Mouse (Mus musculus): ENCODE data around the gene Twist2. TPM values are rescaled to one million over a fixed set of nuclear protein-coding genes. Genes with fewer than 3 reads are reported as not detected.

The Twist2 gene
- polyA plus RNA-seq (2014; fragmentation: Nextera tagmentation; extraction: Ambion mirVana) = 7.8 and 9.8 TPM in 2 replicates

- H3K4me1 ChIP-seq (ENCODE audit: control insufficient read depth, insufficient read depth, low read length) = peaks cover 17% of the 10 kb centered on the region
- peaks cover 45% of the 10 kb centered on the region for H3K27me3 ChIP-seq (ENCODE audit: control insufficient read depth, insufficient read depth, low read length)
- peak within 1 kb of the TSS; percentile 81 for H3K4me2 ChIP-seq
- no peaks in the 10 kb centered on the region for H3K9me3 ChIP-seq (ENCODE audit: control insufficient read depth, low read length)
- no peaks in the 10 kb centered on the region for H3K36me3 ChIP-seq (ENCODE audit: control insufficient read depth, insufficient read depth, low read length)
- DNase-seq (ENCODE audit: low spot score, missing footprints) = peak; percentile 93
- H3K4me3 ChIP-seq (ENCODE audit: low read depth, low read length) = peak within 1 kb of the TSS; percentile 44
- no peak within 1 kb of the TSS for H3K27ac ChIP-seq (ENCODE audit: low read depth, low read length)
- under 1% methylated on average over 75 of the region's 77 CpGs for WGBS
- H3K9ac ChIP-seq (ENCODE audit: low read length) = no peak within 1 kb of the TSS
- no peak for ATAC-seq (ENCODE audit: low FRiP score)
Measured at GRCm38 (mm10) chr1:91800967-91801843, at the start of gene Twist2. Twist2 (plus strand) TSS chr1:91801461.

- Histone ChIP-seq H3K4me3 (ENCODE audit: low read depth, low read length) (no peak overlapping the region), H3K27ac (ENCODE audit: low read depth, low read length) (no peak overlapping the region), H3K36me3 (ENCODE audit: control insufficient read depth, insufficient read depth, low read length) (no peaks in the 10 kb centered on the region), H3K9ac (ENCODE audit: low read length) (no peak overlapping the region), H3K4me2 (no peak overlapping the region), H3K27me3 (ENCODE audit: control insufficient read depth, insufficient read depth, low read length) (peaks cover 7% of the 10 kb centered on the region; the same call in 1 of the 2 replicates), H3K4me1 (ENCODE audit: control insufficient read depth, insufficient read depth, low read length) (peaks cover 2% of the 10 kb centered on the region), H3K9me3 (ENCODE audit: control insufficient read depth, low read length) (no peaks in the 10 kb centered on the region)
- WGBS = 88% methylated on average over 9 of the region's 9 CpGs
- DNase-seq (ENCODE audit: low spot score, missing footprints) = no peak
- ATAC-seq (ENCODE audit: low FRiP score) = no peak
Measured at GRCm38 (mm10) chr1:91752931-91753330, 48.3 kb upstream of the Twist2 start.

GRCm38 (mm10) chr1:91755102-91755501 lies 46.2 kb upstream of the Twist2 start:
- DNase-seq (ENCODE audit: low spot score, missing footprints) (peak; percentile 97), ATAC-seq (ENCODE audit: low FRiP score) (peak; percentile 75)
- WGBS = under 1% methylated on average over 9 of the region's 9 CpGs
- Histone ChIP-seq H3K9me3 (ENCODE audit: control insufficient read depth, low read length) (no peaks in the 10 kb centered on the region), H3K27me3 (ENCODE audit: control insufficient read depth, insufficient read depth, low read length) (no peaks in the 10 kb centered on the region; the same call in 1 of the 2 replicates), H3K4me2 (peak overlapping the region; percentile 37), H3K9ac (ENCODE audit: low read length) (peak overlapping the region; percentile 46; the same call in 1 of the 2 replicates), H3K4me1 (ENCODE audit: control insufficient read depth, insufficient read depth, low read length) (peaks cover 19% of the 10 kb centered on the region), H3K4me3 (ENCODE audit: low read depth, low read length) (no peak overlapping the region), H3K36me3 (ENCODE audit: control insufficient read depth, insufficient read depth, low read length) (no peaks in the 10 kb centered on the region), H3K27ac (ENCODE audit: low read depth, low read length) (no peak overlapping the region)

GRCm38 (mm10) chr1:91757292-91757691 lies 44.0 kb upstream of the Twist2 start:
- Histone ChIP-seq H3K4me2 (no peak overlapping the region), H3K9me3 (ENCODE audit: control insufficient read depth, low read length) (no peaks in the 10 kb centered on the region), H3K27ac (ENCODE audit: low read depth, low read length) (no peak overlapping the region), H3K36me3 (ENCODE audit: control insufficient read depth, insufficient read depth, low read length) (no peaks in the 10 kb centered on the region), H3K9ac (ENCODE audit: low read length) (no peak overlapping the region; the same call in 1 of the 2 replicates), H3K4me1 (ENCODE audit: control insufficient read depth, insufficient read depth, low read length) (peaks cover 25% of the 10 kb centered on the region), H3K27me3 (ENCODE audit: control insufficient read depth, insufficient read depth, low read length) (no peaks in the 10 kb centered on the region; the same call in 1 of the 2 replicates), H3K4me3 (ENCODE audit: low read depth, low read length) (no peak overlapping the region)
- DNase-seq (ENCODE audit: low spot score, missing footprints) (peak; percentile 83), ATAC-seq (ENCODE audit: low FRiP score) (no peak)
- 64% methylated on average over 16 of the region's 16 CpGs for WGBS

GRCm38 (mm10) chr1:91758143-91758542 lies 43.1 kb upstream of the Twist2 start:
- Histone ChIP-seq H3K4me1 (ENCODE audit: control insufficient read depth, insufficient read depth, low read length) (peaks cover 25% of the 10 kb centered on the region), H3K36me3 (ENCODE audit: control insufficient read depth, insufficient read depth, low read length) (no peaks in the 10 kb centered on the region), H3K9me3 (ENCODE audit: control insufficient read depth, low read length) (no peaks in the 10 kb centered on the region), H3K4me3 (ENCODE audit: low read depth, low read length) (no peak overlapping the region), H3K4me2 (no peak overlapping the region), H3K9ac (ENCODE audit: low read length) (no peak overlapping the region), H3K27ac (ENCODE audit: low read depth, low read length) (no peak overlapping the region), H3K27me3 (ENCODE audit: control insufficient read depth, insufficient read depth, low read length) (no peaks in the 10 kb centered on the region; the same call in 1 of the 2 replicates)
- ATAC-seq (ENCODE audit: low FRiP score) (no peak), DNase-seq (ENCODE audit: low spot score, missing footprints) (peak; percentile 83)
- WGBS = 35% methylated on average over 2 of the region's 2 CpGs

GRCm38 (mm10) chr1:91758600-91759515 lies 42.4 kb upstream of the Twist2 start:
- Histone ChIP-seq H3K27me3 (ENCODE audit: control insufficient read depth, insufficient read depth, low read length) (no peaks in the 10 kb centered on the region; the same call in 1 of the 2 replicates), H3K27ac (ENCODE audit: low read depth, low read length) (no peak overlapping the region), H3K9ac (ENCODE audit: low read length) (peak overlapping the region; percentile 24; the same call in 1 of the 2 replicates), H3K4me1 (ENCODE audit: control insufficient read depth, insufficient read depth, low read length) (peaks cover 25% of the 10 kb centered on the region), H3K9me3 (ENCODE audit: control insufficient read depth, low read length) (no peaks in the 10 kb centered on the region), H3K4me2 (no peak overlapping the region), H3K36me3 (ENCODE audit: control insufficient read depth, insufficient read depth, low read length) (no peaks in the 10 kb centered on the region), H3K4me3 (ENCODE audit: low read depth, low read length) (no peak overlapping the region)
- 30% methylated on average over 12 of the region's 12 CpGs for WGBS
- DNase-seq (ENCODE audit: low spot score, missing footprints) = peak; percentile 92
- peak; percentile 57; the same call in 1 of the 2 replicates for ATAC-seq (ENCODE audit: low FRiP score)

GRCm38 (mm10) chr1:91760140-91760986 lies 40.9 kb upstream of the Twist2 start:
- H3K36me3 ChIP-seq (ENCODE audit: control insufficient read depth, insufficient read depth, low read length) = no peaks in the 10 kb centered on the region
- peak; percentile 56 for ATAC-seq (ENCODE audit: low FRiP score)
- H3K27ac ChIP-seq (ENCODE audit: low read depth, low read length) = peak overlapping the region; percentile 25; the same call in 1 of the 2 replicates
- H3K4me1 ChIP-seq (ENCODE audit: control insufficient read depth, insufficient read depth, low read length) = peaks cover 25% of the 10 kb centered on the region
- H3K9me3 ChIP-seq (ENCODE audit: control insufficient read depth, low read length) = no peaks in the 10 kb centered on the region
- no peak overlapping the region; the same call in 1 of the 2 replicates for H3K9ac ChIP-seq (ENCODE audit: low read length)
- no peak overlapping the region for H3K4me3 ChIP-seq (ENCODE audit: low read depth, low read length)
- whole genome bisulfite sequencing = 41% methylated on average over 14 of the region's 14 CpGs
- H3K4me2 ChIP-seq = no peak overlapping the region
- peak; percentile 96 for DNase-seq (ENCODE audit: low spot score, missing footprints)
- H3K27me3 ChIP-seq (ENCODE audit: control insufficient read depth, insufficient read depth, low read length) = no peaks in the 10 kb centered on the region; the same call in 1 of the 2 replicates

GRCm38 (mm10) chr1:91762528-91763091 lies 38.7 kb upstream of the Twist2 start:
- Histone ChIP-seq H3K27me3 (ENCODE audit: control insufficient read depth, insufficient read depth, low read length) (no peaks in the 10 kb centered on the region; the same call in 1 of the 2 replicates), H3K36me3 (ENCODE audit: control insufficient read depth, insufficient read depth, low read length) (no peaks in the 10 kb centered on the region), H3K4me1 (ENCODE audit: control insufficient read depth, insufficient read depth, low read length) (peaks cover 23% of the 10 kb centered on the region), H3K9ac (ENCODE audit: low read length) (no peak overlapping the region), H3K4me2 (no peak overlapping the region), H3K27ac (ENCODE audit: low read depth, low read length) (no peak overlapping the region), H3K9me3 (ENCODE audit: control insufficient read depth, low read length) (no peaks in the 10 kb centered on the region), H3K4me3 (ENCODE audit: low read depth, low read length) (no peak overlapping the region)
- no peak for ATAC-seq (ENCODE audit: low FRiP score)
- DNase-seq (ENCODE audit: low spot score, missing footprints) = peak; percentile 75
- 65% methylated on average over 12 of the region's 12 CpGs for WGBS

Data from midbrain, embryonic 11.5 days (tissue).